Mouse (Mus musculus) intestine, embryonic 14.5 days (tissue): Measurements from ENCODE around the gene Hoxc11. TPM values are rescaled to one million over a fixed set of nuclear protein-coding genes. Genes with fewer than 3 reads are reported as not detected.

Experiments used
- ATAC-seq: fragments of 200-750 bp; cut with Nextera tagmentation; replicated peaks from 2 replicates; pipeline ENCODE4 v1.8.0; 2017; ENCODE audit warnings: low read depth, moderate number of reproducible peaks, moderate TSS enrichment, moderate library complexity; ENCODE audit not compliant: low FRiP score, low TSS enrichment
- DNase-seq: peaks from one replicate; pipeline ENCODE4 v3.0.0-alpha.2; 2018; ENCODE audit warnings: low spot score
- H3K27ac ChIP-seq: fragments of 300-500 bp; sonication (generic); 2 replicates; pipeline ENCODE4 v1.5.1; 2014; ENCODE audit warnings: low read depth, mild to moderate bottlenecking, control low read depth
- H3K27me3 ChIP-seq: fragments of 300-500 bp; sonication (generic); replicated peaks from 2 replicates; pipeline ENCODE4 v1.6.1; 2014; ENCODE audit warnings: low read length, control low read depth; ENCODE audit not compliant: control insufficient read depth, insufficient read depth
- H3K36me3 ChIP-seq: fragments of 300-500 bp; sonication (generic); 2 replicates; pipeline ENCODE4 v1.6.1; 2014; ENCODE audit warnings: low read length, control low read depth; ENCODE audit not compliant: control insufficient read depth, insufficient read depth
- H3K4me1 ChIP-seq: fragments of 300-500 bp; sonication (generic); replicated peaks from 2 replicates; pipeline ENCODE4 v1.6.1; 2014; ENCODE audit warnings: low read length, control low read depth, mixed read lengths; ENCODE audit not compliant: control insufficient read depth, insufficient read depth
- H3K4me2 ChIP-seq: fragments of 300-500 bp; sonication (generic); 2 replicates; pipeline ENCODE4 v1.6.1; 2014; ENCODE audit warnings: low read length
- H3K4me3 ChIP-seq: fragments of 300-500 bp; sonication (generic); 2 replicates; pipeline ENCODE4 v1.5.1; 2014; ENCODE audit warnings: low read depth, low read length, control low read depth, mixed read lengths
- H3K9ac ChIP-seq: fragments of 300-500 bp; sonication (generic); 2 replicates; pipeline ENCODE4 v1.6.1; 2014; ENCODE audit warnings: mild to moderate bottlenecking, low read length
- H3K9me3 ChIP-seq: fragments of 300-500 bp; sonication (generic); 2 replicates; pipeline ENCODE4 v1.6.1; 2016; ENCODE audit warnings: low read length, control low read depth; ENCODE audit not compliant: control insufficient read depth
- WGBS: fragments of 180-500 bp; shearing (Covaris S2); extraction: QIAGEN DNeasy Blood & Tissue Kit; methylation state at CpG from one replicate; pipeline ENCODE4 v1.1.7; 2014; 5-methylcytosine and 5-hydroxymethylcytosine counted together
- polyA plus RNA-seq: library from polyadenylated mRNA; unstranded; fragments of >200 nt; fragmentation: Nextera tagmentation; extraction: Ambion mirVana; gene quantifications from 2 replicates; pipeline ENCODE4 v1.2.1, GENCODE M21; 2014

Hoxc11 gene
- polyA plus RNA-seq, 1 experiment from 2014 or later: 0.11 TPM

DNA sequence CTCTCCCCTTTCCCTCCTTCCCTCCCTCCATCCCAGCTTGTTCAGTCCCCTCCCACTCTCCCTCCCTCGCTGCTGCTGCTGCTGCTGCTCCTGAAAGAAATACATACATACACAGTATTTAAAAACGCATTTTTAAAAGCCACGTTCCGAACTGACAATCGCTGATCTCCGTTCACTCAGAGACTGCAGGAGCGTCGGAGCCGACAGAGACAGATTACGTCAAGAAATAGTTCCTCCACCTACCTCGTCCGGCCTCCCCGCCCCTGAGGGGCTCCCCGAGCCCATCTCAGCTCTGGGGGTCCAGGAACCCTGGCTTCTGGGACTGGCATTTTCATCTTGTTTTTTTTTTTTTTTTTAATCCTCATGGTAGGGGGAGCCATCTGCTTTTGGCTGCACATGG lies 26.7 kb downstream of the Hoxc11 start:
- Histone ChIP-seq H3K27ac (0 out of 2 replicates have a peak overlapping the region, but pooled peaks have one; percentile 64), H3K4me3 (peak overlapping the region; percentile 43), H3K4me1 (no peaks in the 10 kb centered on the region), H3K9me3 (no peaks in the 10 kb centered on the region), H3K4me2 (peak overlapping the region; percentile 52), H3K9ac (peak overlapping the region; percentile 29), H3K36me3 (no peaks in the 10 kb centered on the region), H3K27me3 (peaks cover 99% of the 10 kb centered on the region)
- under 1% methylated on average over 14 of the region's 14 CpGs for WGBS
- DNase-seq (no peak), ATAC-seq (no peak)

DNA sequence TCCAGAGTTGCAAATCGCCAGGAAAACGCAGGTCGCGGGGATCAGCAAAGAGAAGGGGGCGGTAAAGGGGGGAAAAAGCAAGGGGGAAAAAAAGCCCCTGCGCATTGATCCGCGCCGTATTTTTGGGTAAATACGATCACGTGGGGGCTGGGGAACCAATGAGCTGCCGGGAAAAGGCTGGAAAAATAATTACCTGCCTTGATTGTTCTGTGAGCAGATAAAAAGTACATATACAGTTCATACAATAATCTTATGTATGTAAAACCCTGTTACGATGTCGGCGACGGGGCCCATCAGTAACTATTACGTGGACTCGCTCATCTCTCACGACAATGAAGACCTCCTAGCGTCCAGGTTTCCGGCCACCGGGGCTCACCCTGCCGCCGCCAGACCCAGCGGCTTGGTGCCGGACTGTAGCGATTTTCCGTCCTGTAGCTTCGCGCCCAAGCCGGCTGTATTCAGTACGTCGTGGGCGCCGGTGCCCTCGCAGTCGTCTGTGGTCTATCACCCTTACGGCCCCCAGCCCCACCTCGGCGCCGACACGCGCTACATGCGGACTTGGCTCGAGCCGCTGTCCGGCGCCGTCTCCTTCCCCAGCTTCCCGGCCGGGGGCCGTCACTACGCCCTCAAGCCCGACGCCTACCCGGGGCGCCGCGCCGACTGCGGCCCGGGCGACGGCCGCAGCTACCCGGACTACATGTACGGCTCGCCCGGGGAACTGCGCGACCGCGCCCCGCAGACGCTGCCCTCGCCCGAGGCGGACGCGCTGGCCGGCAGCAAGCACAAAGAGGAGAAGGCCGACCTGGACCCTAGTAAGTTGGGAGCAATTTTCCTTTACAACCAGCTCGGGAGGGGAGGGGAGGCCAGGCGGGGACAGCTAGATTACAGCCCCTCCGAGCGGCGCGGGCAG lies 27.4 kb downstream of the Hoxc11 start:
- Histone ChIP-seq H3K36me3 (no peaks in the 10 kb centered on the region), H3K27ac (peak overlapping the region; percentile 64), H3K27me3 (peaks cover 99% of the 10 kb centered on the region), H3K4me3 (peak overlapping the region; percentile 43), H3K9ac (peak overlapping the region; percentile 48), H3K4me1 (no peaks in the 10 kb centered on the region), H3K4me2 (peak overlapping the region; percentile 52), H3K9me3 (no peaks in the 10 kb centered on the region)
- no peak for DNase-seq
- under 1% methylated on average over 88 of the region's 88 CpGs for WGBS
- no peak; the same call in 1 of the 2 replicates for ATAC-seq

- Histone ChIP-seq H3K9me3 (no peaks in the 10 kb centered on the region), H3K27me3 (peaks cover 98% of the 10 kb centered on the region), H3K4me2 (peak overlapping the region; percentile 52), H3K9ac (no peak overlapping the region), H3K4me1 (peaks cover 4% of the 10 kb centered on the region; the same call in 1 of the 2 replicates), H3K36me3 (no peaks in the 10 kb centered on the region), H3K4me3 (no peak overlapping the region), H3K27ac (no peak overlapping the region)
- 18% methylated on average over 12 of the region's 12 CpGs for WGBS
- ATAC-seq (no peak), DNase-seq (no peak)
Measured at GRCm38 (mm10) chr15:102983716-102984115, 29.5 kb downstream of the Hoxc11 start.

- H3K36me3 ChIP-seq: no peaks in the 10 kb centered on the region
- H3K4me3 ChIP-seq: no peak overlapping the region
- peaks cover 98% of the 10 kb centered on the region for H3K27me3 ChIP-seq
- DNase-seq: no peak
- no peak overlapping the region for H3K27ac ChIP-seq
- no peaks in the 10 kb centered on the region for H3K9me3 ChIP-seq
- no peak overlapping the region for H3K9ac ChIP-seq
- ATAC-seq: no peak
- WGBS: 12% methylated on average over 10 of the region's 10 CpGs
- H3K4me1 ChIP-seq: peaks cover 4% of the 10 kb centered on the region; the same call in 1 of the 2 replicates
- H3K4me2 ChIP-seq: no peak overlapping the region
Measured at GRCm38 (mm10) chr15:102984521-102984920, 30.3 kb downstream of the Hoxc11 start.

GRCm38 (mm10) chr15:102984925-102985324 lies 30.7 kb downstream of the Hoxc11 start:
- H3K4me3 ChIP-seq: no peak overlapping the region
- ATAC-seq: no peak
- H3K27ac ChIP-seq: no peak overlapping the region
- 29% methylated on average over 3 of the region's 3 CpGs for WGBS
- DNase-seq: no peak
- no peak overlapping the region for H3K4me2 ChIP-seq
- H3K27me3 ChIP-seq: peaks cover 98% of the 10 kb centered on the region
- H3K36me3 ChIP-seq: no peaks in the 10 kb centered on the region
- no peaks in the 10 kb centered on the region for H3K9me3 ChIP-seq
- no peak overlapping the region for H3K9ac ChIP-seq
- H3K4me1 ChIP-seq: peaks cover 4% of the 10 kb centered on the region; the same call in 1 of the 2 replicates

GRCm38 (mm10) chr15:102987124-102987833 lies 33.1 kb downstream of the Hoxc11 start:
- H3K4me2 ChIP-seq: 0 out of 2 replicates have a peak overlapping the region, but pooled peaks have one; percentile 7
- DNase-seq (peak; percentile 99), ATAC-seq (peak; percentile 48; the same call in 1 of the 2 replicates)
- H3K36me3 ChIP-seq: no peaks in the 10 kb centered on the region
- H3K9me3 ChIP-seq: no peaks in the 10 kb centered on the region
- no peak overlapping the region for H3K9ac ChIP-seq
- no peak overlapping the region for H3K4me3 ChIP-seq
- peaks cover 4% of the 10 kb centered on the region; the same call in 1 of the 2 replicates for H3K4me1 ChIP-seq
- no peak overlapping the region for H3K27ac ChIP-seq
- peaks cover 95% of the 10 kb centered on the region for H3K27me3 ChIP-seq
- WGBS: 7% methylated on average over 21 of the region's 21 CpGs

DNA sequence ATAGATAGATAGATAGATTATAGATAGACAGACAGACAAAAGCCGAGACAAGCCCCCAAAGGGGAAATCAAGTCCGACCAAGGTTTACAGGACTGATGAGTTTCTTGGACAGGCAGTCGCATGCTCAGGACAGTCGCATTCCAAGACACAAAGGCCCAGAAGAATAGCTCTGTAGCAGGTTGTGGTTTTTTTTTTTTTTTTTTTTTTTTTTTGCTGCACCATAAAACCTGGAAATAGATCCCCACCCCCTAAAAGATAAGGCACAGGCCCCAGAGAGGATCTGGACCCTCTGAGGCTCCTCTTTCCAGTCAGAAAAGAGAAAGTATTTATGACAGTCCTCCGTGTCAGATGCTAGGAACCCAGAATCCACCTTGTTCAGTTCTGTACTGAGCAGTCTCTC lies 33.9 kb downstream of the Hoxc11 start:
- no peak for ATAC-seq
- 53% methylated on average over 5 of the region's 5 CpGs for WGBS

More for the DNA sequence above, 33.9 kb downstream of the Hoxc11 start:
- peaks cover 96% of the 10 kb centered on the region for H3K27me3 ChIP-seq
- peaks cover 4% of the 10 kb centered on the region; the same call in 1 of the 2 replicates for H3K4me1 ChIP-seq
- DNase-seq: no peak
- no peak overlapping the region for H3K27ac ChIP-seq
- H3K4me3 ChIP-seq: no peak overlapping the region
- no peaks in the 10 kb centered on the region for H3K36me3 ChIP-seq
- no peak overlapping the region for H3K4me2 ChIP-seq
- no peaks in the 10 kb centered on the region for H3K9me3 ChIP-seq
- no peak overlapping the region for H3K9ac ChIP-seq
